Mouse (Mus musculus) macrophage (primary cell): ENCODE data around the gene Slc3a1. TPM values are rescaled to one million over a fixed set of nuclear protein-coding genes. Genes with fewer than 3 reads are reported as not detected.

Experiments used
- polyA plus RNA-seq: library from polyadenylated mRNA; stranded (reverse); fragments of 250-400 nt; gene quantifications from 3 replicates; pipeline ENCODE4 v1.2.4, GENCODE M21; 2018; ENCODE audit warnings: inconsistent platforms

The Slc3a1 gene
- polyA plus RNA-seq, 1 experiment from 2014 or later, result not detected

Other genes with a start within 250 kb of the Slc3a1 start
- gene Lrpprc, start 237.6 kb upstream of the Slc3a1 start, polyA plus RNA-seq, result 21.0 to 37.1 TPM (median 22.2 TPM) in 3 replicates
- gene Ppm1b, start 71.6 kb upstream of the Slc3a1 start, polyA plus RNA-seq, result 21.6 to 28.9 TPM (median 27.6 TPM) in 3 replicates
- gene Prepl, start 61.9 kb downstream of the Slc3a1 start, polyA plus RNA-seq, result 10.6 to 12.9 TPM (median 11.9 TPM) in 3 replicates
- 1.6 to 4.7 TPM (median 2.5 TPM) in 3 replicates for gene Camkmt, start 62.2 kb downstream of the Slc3a1 start, polyA plus RNA-seq